Mouse (Mus musculus) erythroblast, embryonic 14.5 days (primary cell): ENCODE results near the gene Krtap26-1. TPM values are rescaled to one million over a fixed set of nuclear protein-coding genes. Genes with fewer than 3 reads are reported as not detected.

Experiments used
- H3K27me3 ChIP-seq: 2 replicates; pipeline ENCODE4 v1.6.1; 2012; ENCODE audit warnings: inconsistent platforms; ENCODE audit not compliant: control insufficient read depth
- H3K36me3 ChIP-seq: 2 replicates; pipeline ENCODE4 v1.6.1; 2012; ENCODE audit warnings: mild to moderate bottlenecking, inconsistent platforms; ENCODE audit not compliant: control insufficient read depth
- H3K4me1 ChIP-seq: 2 replicates; pipeline ENCODE4 v1.6.1; 2012; ENCODE audit warnings: inconsistent platforms; ENCODE audit not compliant: control insufficient read depth
- H3K4me3 ChIP-seq: replicated peaks from 2 replicates; pipeline ENCODE3; 2012; ENCODE audit warnings: moderate library complexity, mild to moderate bottlenecking, inconsistent platforms
- H3K9me3 ChIP-seq: 2 replicates; pipeline ENCODE4 v1.6.1; 2012; ENCODE audit warnings: low read length, inconsistent platforms, mixed read lengths; ENCODE audit not compliant: control insufficient read depth
- GATA1 ChIP-seq: IDR thresholded peaks from 2 replicates; pipeline ENCODE4 v1.6.1; 2012; ENCODE audit warnings: low read length, inconsistent platforms, mixed read lengths
- TAL1 ChIP-seq: IDR thresholded peaks from 3 replicates; pipeline ENCODE4 v1.6.1; 2012; ENCODE audit warnings: low read length, inconsistent platforms, mixed read lengths
- polyA plus RNA-seq: library from polyadenylated mRNA; stranded (reverse); fragments of >175 nt; gene quantifications from 2 replicates; pipeline ENCODE4 v1.2.3, GENCODE M21; 2012

Gene Krtap26-1
- polyA plus RNA-seq, 1 experiment, result not detected

DNA sequence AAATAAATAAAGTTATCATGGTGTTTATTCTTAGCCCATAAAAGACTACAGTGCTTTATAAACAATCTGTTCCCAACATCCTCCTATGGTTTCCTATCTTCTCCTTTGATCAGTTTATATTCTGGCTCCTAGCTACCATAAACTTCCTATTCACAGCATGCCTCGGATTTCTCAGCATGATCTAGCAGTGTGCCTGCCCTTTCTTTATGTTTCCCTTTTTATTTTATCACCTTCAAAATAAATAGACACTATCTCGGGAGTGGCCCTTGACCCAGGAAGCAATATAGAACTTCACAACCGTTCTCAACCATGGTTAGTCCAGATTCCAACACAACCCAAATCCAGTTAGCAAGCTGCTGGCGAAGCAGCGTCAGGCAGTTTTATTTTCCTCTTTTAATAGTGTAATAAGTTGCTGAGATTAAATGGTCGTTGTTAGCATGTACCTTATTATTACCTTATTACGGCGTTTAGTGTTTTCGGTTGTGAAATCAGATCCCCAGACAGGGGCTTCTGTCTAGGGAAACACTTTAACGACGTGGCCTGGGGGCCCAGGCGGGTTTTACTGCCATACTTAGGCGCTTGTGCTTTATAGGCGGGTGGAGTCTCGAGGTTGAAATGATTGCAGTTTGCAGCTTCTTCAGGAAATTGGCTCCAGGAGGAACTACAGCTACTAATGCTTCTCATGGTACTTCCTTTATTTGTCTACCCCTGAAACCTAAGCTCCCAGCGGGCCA is 47.9 kb downstream of the Krtap26-1 start:
- no peak for TF ChIP-seq GATA1
- TF ChIP-seq TAL1, result no peak
- H3K4me3 ChIP-seq, result no peak overlapping the region
- H3K9me3 ChIP-seq, result peaks cover 4% of the 10 kb centered on the region; the same call in 1 of the 2 replicates
- H3K27me3 ChIP-seq, result no peaks in the 10 kb centered on the region
- no peaks in the 10 kb centered on the region for H3K36me3 ChIP-seq
- no peaks in the 10 kb centered on the region for H3K4me1 ChIP-seq

Other genes with a start within 250 kb of the Krtap26-1 start
- gene Cldn17, start 140.8 kb downstream of the Krtap26-1 start, polyA plus RNA-seq, result not detected in 2 replicates
- not detected in 2 replicates for gene Cldn8, start 84.6 kb downstream of the Krtap26-1 start, polyA plus RNA-seq
- gene Krtap24-1, start 35.5 kb downstream of the Krtap26-1 start, polyA plus RNA-seq, result not detected in 2 replicates
- gene 2310079G19Rik, start 20.1 kb downstream of the Krtap26-1 start, polyA plus RNA-seq, result not detected in 2 replicates
- gene Krtap27-1, start 23.9 kb upstream of the Krtap26-1 start, polyA plus RNA-seq, result not detected in 2 replicates
- not detected in 2 replicates for gene 2310061N02Rik, start 60.2 kb upstream of the Krtap26-1 start, polyA plus RNA-seq
- gene Krtap13-1, start 81.1 kb upstream of the Krtap26-1 start, polyA plus RNA-seq, result not detected in 2 replicates
- not detected in 2 replicates for gene Krtap13, start 103.8 kb upstream of the Krtap26-1 start, polyA plus RNA-seq
- gene 2310034C09Rik, start 111.1 kb upstream of the Krtap26-1 start, polyA plus RNA-seq, result not detected in 2 replicates
- not detected in 2 replicates for gene 2310057N15Rik, start 126.4 kb upstream of the Krtap26-1 start, polyA plus RNA-seq
- not detected in 2 replicates for gene Gm5965, start 130.1 kb upstream of the Krtap26-1 start, polyA plus RNA-seq
- 0.07 TPM in 1 of 2 replicates, not detected in the other for gene Gm20741, start 164.4 kb upstream of the Krtap26-1 start, polyA plus RNA-seq
- not detected in 2 replicates for gene Krtap15, start 172.4 kb upstream of the Krtap26-1 start, polyA plus RNA-seq
- not detected in 2 replicates for gene Krtap14, start 178.3 kb upstream of the Krtap26-1 start, polyA plus RNA-seq
- gene Krtap19-1, start 221.6 kb upstream of the Krtap26-1 start, polyA plus RNA-seq, result not detected in 2 replicates
- gene Krtap19-2, start 226.5 kb upstream of the Krtap26-1 start, polyA plus RNA-seq, result not detected in 2 replicates
- gene Krtap19-3, start 230.2 kb upstream of the Krtap26-1 start, polyA plus RNA-seq, result not detected in 2 replicates
- not detected in 2 replicates for gene Krtap19-4, start 237.3 kb upstream of the Krtap26-1 start, polyA plus RNA-seq
- gene Krtap19-5, start 248.7 kb upstream of the Krtap26-1 start, polyA plus RNA-seq, result not detected in 2 replicates